Mouse (Mus musculus) limb, embryonic 12.5 days (tissue): ENCODE data around the gene Dnaaf3. TPM values are rescaled to one million over a fixed set of nuclear protein-coding genes. Genes with fewer than 3 reads are reported as not detected.
A peak's percentile ranks its signal among the peaks of the same experiment; 100 is the strongest.

Source experiments
- ATAC-seq: fragments of 200-750 bp; cut with Nextera tagmentation; 2 replicates; pipeline ENCODE4 v1.8.0; 2017; ENCODE audit warnings: low read depth, moderate TSS enrichment; ENCODE audit not compliant: insufficient number of reproducible peaks, insufficient read depth, low FRiP score, low TSS enrichment
- H3K27ac ChIP-seq: fragments of 300-500 bp; sonication (generic); 2 replicates; pipeline ENCODE4 v1.5.1; 2016; ENCODE audit warnings: mild to moderate bottlenecking, moderate library complexity
- H3K27me3 ChIP-seq: fragments of 300-500 bp; sonication (generic); 2 replicates; pipeline ENCODE4 v1.6.1; 2016; ENCODE audit warnings: mild to moderate bottlenecking, moderate library complexity
- H3K36me3 ChIP-seq: fragments of 300-500 bp; sonication (generic); 2 replicates; pipeline ENCODE4 v1.6.1; 2016; ENCODE audit warnings: mild to moderate bottlenecking, moderate library complexity
- H3K4me1 ChIP-seq: fragments of 300-500 bp; sonication (generic); replicated peaks from 2 replicates; pipeline ENCODE4 v1.6.1; 2016
- H3K4me2 ChIP-seq: fragments of 300-500 bp; sonication (generic); 2 replicates; pipeline ENCODE4 v1.6.1; 2016; ENCODE audit warnings: mild to moderate bottlenecking, moderate library complexity
- H3K4me3 ChIP-seq: fragments of 300-500 bp; sonication (generic); replicated peaks from 2 replicates; pipeline ENCODE4 v1.5.1; 2016; ENCODE audit warnings: mild to moderate bottlenecking
- H3K9ac ChIP-seq: fragments of 300-500 bp; sonication (generic); replicated peaks from 2 replicates; pipeline ENCODE4 v1.6.1; 2016; ENCODE audit warnings: mild to moderate bottlenecking, moderate library complexity
- H3K9me3 ChIP-seq: fragments of 300-500 bp; sonication (generic); 2 replicates; pipeline ENCODE4 v1.6.1; 2016; ENCODE audit warnings: mild to moderate bottlenecking, moderate library complexity
- WGBS: fragments of 180-500 bp; shearing (Covaris S2); methylation state at CpG from one replicate; pipeline ENCODE4 v1.1.7; 2016; 5-methylcytosine and 5-hydroxymethylcytosine counted together
- polyA plus RNA-seq: library from polyadenylated mRNA; unstranded; fragments of >200 nt; fragmentation: Nextera tagmentation; extraction: Ambion mirVana; gene quantifications from 2 replicates; pipeline ENCODE4 v1.2.1, GENCODE M21; 2016

Gene Dnaaf3
- polyA plus RNA-seq, 1 experiment from 2014 or later, result 3.7 TPM

GRCm38 (mm10) chr7:4508062-4508738, 24.1 kb downstream of the Dnaaf3 start:
- H3K9me3 ChIP-seq, result no peaks in the 10 kb centered on the region
- ATAC-seq, result no peak
- 70% methylated on average over 32 of the region's 32 CpGs for WGBS
- H3K36me3 ChIP-seq, result no peaks in the 10 kb centered on the region
- H3K4me1 ChIP-seq, result no peaks in the 10 kb centered on the region
- H3K4me3 ChIP-seq, result no peak overlapping the region
- no peaks in the 10 kb centered on the region; the same call in 1 of the 2 replicates for H3K27me3 ChIP-seq
- H3K27ac ChIP-seq, result no peak overlapping the region
- H3K9ac ChIP-seq, result no peak overlapping the region
- H3K4me2 ChIP-seq, result no peak overlapping the region

DNA sequence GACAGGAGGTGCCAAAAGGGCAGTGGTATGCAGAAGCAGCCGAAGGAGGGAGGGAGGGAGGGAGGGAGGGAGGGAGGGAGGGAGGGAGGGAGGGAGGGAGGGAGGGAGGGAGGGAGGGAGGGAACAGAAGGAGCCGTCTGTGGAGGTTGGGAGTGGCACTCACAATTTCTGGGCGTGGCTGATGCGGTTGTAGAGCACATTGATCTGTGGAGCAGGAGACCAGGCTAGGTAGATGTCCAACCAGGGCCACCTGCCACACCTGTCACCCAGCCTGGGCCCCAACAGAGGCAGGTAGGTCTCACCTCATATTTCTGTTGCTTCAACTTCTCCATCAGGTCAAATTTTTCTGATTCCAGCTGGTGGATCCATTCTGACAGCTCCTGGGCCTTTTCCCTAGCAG, 25.0 kb downstream of the Dnaaf3 start:
- no peaks in the 10 kb centered on the region for H3K4me1 ChIP-seq
- H3K4me3 ChIP-seq, result no peak overlapping the region
- no peak for ATAC-seq
- no peaks in the 10 kb centered on the region; the same call in 1 of the 2 replicates for H3K27me3 ChIP-seq
- H3K9me3 ChIP-seq, result no peaks in the 10 kb centered on the region
- no peak overlapping the region for H3K27ac ChIP-seq
- 64% methylated on average over 3 of the region's 4 CpGs for WGBS
- no peak overlapping the region for H3K4me2 ChIP-seq
- H3K9ac ChIP-seq, result no peak overlapping the region
- no peaks in the 10 kb centered on the region for H3K36me3 ChIP-seq

- no peak for ATAC-seq
- Histone ChIP-seq H3K4me3 (no peak overlapping the region), H3K4me1 (peaks cover 7% of the 10 kb centered on the region), H3K27me3 (no peaks in the 10 kb centered on the region; the same call in 1 of the 2 replicates), H3K9me3 (no peaks in the 10 kb centered on the region), H3K4me2 (no peak overlapping the region), H3K36me3 (no peaks in the 10 kb centered on the region), H3K9ac (no peak overlapping the region), H3K27ac (no peak overlapping the region)
- 65% methylated on average over 11 of the region's 11 CpGs for WGBS
These were observed 27.4 kb downstream of the Dnaaf3 start for GRCm38 (mm10) chr7:4504646-4505435.

DNA sequence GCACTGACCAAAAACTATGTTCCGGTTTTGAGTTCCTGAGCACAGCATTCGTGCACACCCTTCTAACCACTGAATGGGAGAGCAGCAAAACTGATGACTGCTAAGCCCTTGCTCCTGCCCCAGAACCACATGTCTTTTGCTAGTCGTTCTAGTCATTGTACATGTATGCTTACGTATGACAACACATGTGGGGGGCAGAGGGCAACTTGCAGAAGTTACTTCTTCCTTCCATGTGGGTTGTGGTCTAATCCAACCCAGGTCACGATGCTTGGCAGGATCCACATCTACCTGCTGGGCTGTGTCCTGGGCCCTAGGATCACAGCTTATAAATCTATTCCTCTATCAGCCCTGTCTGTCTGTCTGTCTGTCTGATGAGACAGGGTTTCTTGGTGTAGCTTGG, 28.4 kb downstream of the Dnaaf3 start:
- no peak overlapping the region for H3K4me3 ChIP-seq
- no peaks in the 10 kb centered on the region for H3K9me3 ChIP-seq
- H3K4me2 ChIP-seq, result no peak overlapping the region
- ATAC-seq, result no peak
- H3K27me3 ChIP-seq, result no peaks in the 10 kb centered on the region
- peaks cover 17% of the 10 kb centered on the region for H3K4me1 ChIP-seq
- peaks cover 6% of the 10 kb centered on the region; the same call in 1 of the 2 replicates for H3K36me3 ChIP-seq
- 87% methylated on average over 5 of the region's 5 CpGs for WGBS
- H3K27ac ChIP-seq, result no peak overlapping the region
- no peak overlapping the region for H3K9ac ChIP-seq

- H3K9me3 ChIP-seq, result no peaks in the 10 kb centered on the region
- ATAC-seq, result no peak
- H3K36me3 ChIP-seq, result peaks cover 6% of the 10 kb centered on the region; the same call in 1 of the 2 replicates
- H3K4me3 ChIP-seq, result no peak overlapping the region
- H3K4me2 ChIP-seq, result 0 out of 2 replicates have a peak overlapping the region, but pooled peaks have one; percentile 85
- no peaks in the 10 kb centered on the region for H3K27me3 ChIP-seq
- no peak overlapping the region for H3K27ac ChIP-seq
- no peak overlapping the region for H3K9ac ChIP-seq
- 78% methylated on average over 4 of the region's 4 CpGs for WGBS
- H3K4me1 ChIP-seq, result peaks cover 24% of the 10 kb centered on the region
These were observed 29.2 kb downstream of the Dnaaf3 start for GRCm38 (mm10) chr7:4503100-4503499.

GRCm38 (mm10) chr7:4502421-4503090, 29.7 kb downstream of the Dnaaf3 start:
- peaks cover 6% of the 10 kb centered on the region; the same call in 1 of the 2 replicates for H3K36me3 ChIP-seq
- peak overlapping the region; percentile 95; the same call in 1 of the 2 replicates for H3K9ac ChIP-seq
- no peaks in the 10 kb centered on the region for H3K9me3 ChIP-seq
- peaks cover 29% of the 10 kb centered on the region for H3K4me1 ChIP-seq
- peak overlapping the region; percentile 89 for H3K4me3 ChIP-seq
- peak overlapping the region; percentile 85 for H3K4me2 ChIP-seq
- peak; percentile 48 for ATAC-seq
- no peaks in the 10 kb centered on the region for H3K27me3 ChIP-seq
- peak overlapping the region; percentile 89; the same call in 1 of the 2 replicates for H3K27ac ChIP-seq
- whole genome bisulfite sequencing, result 7% methylated on average over 14 of the region's 14 CpGs

DNA sequence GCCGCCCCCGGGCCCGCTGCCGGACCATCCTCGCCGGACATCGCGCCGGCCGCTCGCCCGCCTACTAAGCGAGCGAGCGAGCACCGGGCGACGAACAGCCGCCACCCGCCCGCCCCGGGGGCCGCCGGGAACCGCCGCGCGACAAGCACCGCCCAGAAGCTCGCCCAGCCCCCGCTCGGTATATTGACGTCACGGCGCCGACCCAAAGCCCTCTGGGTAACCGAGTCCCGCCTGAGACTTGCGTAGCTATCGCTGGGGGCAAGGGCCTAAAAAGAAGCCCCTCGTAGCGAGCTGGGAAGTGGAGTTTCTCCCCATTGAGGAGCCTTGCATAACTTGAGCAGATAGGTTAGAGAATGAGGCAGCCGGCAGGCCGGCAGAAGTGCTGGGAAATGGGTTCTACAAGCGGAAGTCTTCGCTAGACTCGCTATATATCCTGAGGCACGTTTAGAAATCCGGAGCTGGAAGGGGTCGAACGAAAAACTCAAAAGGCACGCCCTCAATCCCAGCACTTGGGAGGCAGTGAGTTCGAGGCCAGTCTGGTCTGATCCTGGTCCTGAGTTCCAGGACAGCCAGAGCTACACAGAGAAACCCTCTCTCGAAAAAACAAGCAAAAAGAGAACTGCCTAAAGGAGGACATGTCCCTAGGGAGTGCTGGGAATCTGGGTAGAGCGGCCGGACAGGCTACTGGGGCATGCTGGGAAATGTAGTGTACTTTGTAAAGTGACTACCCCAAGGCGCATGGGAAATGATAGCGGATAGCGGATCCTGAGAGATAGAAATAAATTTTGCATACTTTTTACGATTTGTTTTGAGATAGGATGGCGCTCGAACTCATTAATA, 30.5 kb downstream of the Dnaaf3 start, which contains the start of gene Ppp1r12c:
Gene Ppp1r12c (minus strand): TSS at position 123 of the 840 bp plus-strand sequence.
- peak; percentile 87 for ATAC-seq
- H3K4me2 ChIP-seq, result peak within 1 kb of the TSS; percentile 85
- H3K27ac ChIP-seq, result peak within 1 kb of the TSS; percentile 89
- peak within 1 kb of the TSS; percentile 89 for H3K4me3 ChIP-seq
- H3K27me3 ChIP-seq, result no peaks in the 10 kb centered on the region
- peak within 1 kb of the TSS; percentile 95 for H3K9ac ChIP-seq
- peaks cover 29% of the 10 kb centered on the region for H3K4me1 ChIP-seq
- H3K36me3 ChIP-seq, result peaks cover 12% of the 10 kb centered on the region
- no peaks in the 10 kb centered on the region for H3K9me3 ChIP-seq
- under 1% methylated on average over 62 of the region's 62 CpGs for WGBS

GRCm38 (mm10) chr7:4500892-4501471, 31.3 kb downstream of the Dnaaf3 start:
- under 1% methylated on average over 40 of the region's 52 CpGs for WGBS

GRCm38 (mm10) chr7:4499034-4499433, 33.2 kb downstream of the Dnaaf3 start:
- H3K27ac ChIP-seq, result no peak overlapping the region
- ATAC-seq, result no peak

More at GRCm38 (mm10) chr7:4500892-4501471, 31.3 kb downstream of the Dnaaf3 start:
- ATAC-seq, result peak; percentile 29
- Histone ChIP-seq H3K27me3 (no peaks in the 10 kb centered on the region), H3K9ac (peak overlapping the region; percentile 95), H3K4me2 (peak overlapping the region; percentile 85), H3K4me1 (peaks cover 29% of the 10 kb centered on the region), H3K4me3 (peak overlapping the region; percentile 89), H3K36me3 (peaks cover 20% of the 10 kb centered on the region), H3K27ac (peak overlapping the region; percentile 89), H3K9me3 (no peaks in the 10 kb centered on the region)

GRCm38 (mm10) chr7:4498251-4498650, 34.0 kb downstream of the Dnaaf3 start:
- Histone ChIP-seq H3K4me1 (peaks cover 31% of the 10 kb centered on the region), H3K9ac (peak overlapping the region; percentile 3; the same call in 1 of the 2 replicates), H3K9me3 (no peaks in the 10 kb centered on the region), H3K4me3 (no peak overlapping the region), H3K27ac (no peak overlapping the region), H3K4me2 (peak overlapping the region; percentile 15; the same call in 1 of the 2 replicates), H3K36me3 (peaks cover 45% of the 10 kb centered on the region), H3K27me3 (no peaks in the 10 kb centered on the region)
- ATAC-seq, result no peak
- WGBS, result 34% methylated on average over 9 of the region's 9 CpGs

More at GRCm38 (mm10) chr7:4499034-4499433, 33.2 kb downstream of the Dnaaf3 start:
- Histone ChIP-seq H3K4me3 (no peak overlapping the region), H3K9ac (no peak overlapping the region), H3K4me1 (peaks cover 29% of the 10 kb centered on the region), H3K27me3 (no peaks in the 10 kb centered on the region), H3K4me2 (no peak overlapping the region), H3K9me3 (no peaks in the 10 kb centered on the region), H3K36me3 (peaks cover 39% of the 10 kb centered on the region)
- 83% methylated on average over 4 of the region's 4 CpGs for WGBS
